ENCODE assay signal across 21 mouse cellular contexts in the genomic region with DNA sequence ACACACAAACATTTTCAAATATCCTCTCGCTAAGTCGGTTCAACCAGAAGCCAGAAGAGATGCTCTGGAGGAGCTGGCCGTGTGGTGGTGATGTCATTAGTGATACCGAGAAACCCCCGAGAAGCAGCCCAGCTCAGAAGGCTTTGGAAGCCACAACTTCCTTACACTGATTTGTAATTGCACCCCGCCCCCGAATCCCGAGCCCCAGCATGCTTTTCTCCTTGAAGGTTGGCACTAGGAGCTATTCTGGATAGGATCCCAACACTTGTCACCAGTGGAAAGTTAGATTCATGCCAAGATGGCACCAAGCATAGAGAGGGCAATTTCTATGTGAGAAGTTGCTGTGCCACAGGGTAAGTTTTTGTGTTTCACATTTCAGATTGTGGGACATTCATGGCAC. TPM values are rescaled to one million over a fixed set of nuclear protein-coding genes. Genes with fewer than 3 reads are reported as not detected.
DNase-seq lines count a peak whose midpoint lies in the region; ATAC-seq and TF ChIP-seq lines count a peak whose summit lies in the region.
"Had no signal": no experiment of that assay in that cellular context is flagged by ENCODE, and none has a peak within 500 bp of the region (broad histone marks: within the 10 kb centered on the region; RNA-seq: fewer than 3 reads in every experiment).

No protein-coding gene starts in this region.

- H3K27ac ChIP-seq in forebrain, postnatal 0 days (ENCODE audit: low read depth, low read length), result no peak overlapping the region
- H3K27ac ChIP-seq in forebrain, embryonic 11.5 days (ENCODE audit: low read depth, low read length), result no peak overlapping the region
- H3K27ac ChIP-seq in intestine, embryonic 14.5 days (ENCODE audit: low read depth), result no peak overlapping the region
- no peak overlapping the region for H3K27ac ChIP-seq in intestine, postnatal 0 days (ENCODE audit: low read depth, low read length)
- H3K27ac ChIP-seq: forebrain, embryonic 12.5 days; kidney, postnatal 0 days; liver, embryonic 12.5 days; neural tube, embryonic 15.5 days; stomach, postnatal 0 days had no signal

- no peaks in the 10 kb centered on the region for H3K36me3 ChIP-seq in forebrain, postnatal 0 days (ENCODE audit: insufficient read depth)
- no peaks in the 10 kb centered on the region for H3K36me3 ChIP-seq in forebrain, embryonic 11.5 days (ENCODE audit: control insufficient read depth, insufficient read depth, low read length)
- no peaks in the 10 kb centered on the region for H3K36me3 ChIP-seq in intestine, embryonic 14.5 days (ENCODE audit: control insufficient read depth, insufficient read depth, low read length)
- no peaks in the 10 kb centered on the region for H3K36me3 ChIP-seq in intestine, postnatal 0 days (ENCODE audit: control insufficient read depth, insufficient read depth)
- H3K36me3 ChIP-seq: forebrain, embryonic 12.5 days; limb, embryonic 13.5 days; liver, embryonic 12.5 days; neural tube, embryonic 15.5 days had no signal

- TF ChIP-seq POLR2A in brain, embryonic 14.5 days (IDR thresholded peaks at IDR 0.05; ENCODE audit: borderline replicate concordance, extremely low read depth, insufficient read depth, insufficient read length, poor library complexity, severe bottlenecking), result no peak

- TF ChIP-seq CTCF in forebrain, postnatal 0 days (IDR thresholded peaks at IDR 0.05; ENCODE audit: low read depth), result no peak
- TF ChIP-seq CTCF in intestine, postnatal 0 days (IDR thresholded peaks at IDR 0.05; ENCODE audit: low read depth), result no peak
- TF ChIP-seq CTCF in brain, embryonic 14.5 days (IDR thresholded peaks at IDR 0.05; ENCODE audit: borderline replicate concordance, extremely low read depth, insufficient read depth, insufficient read length), result no peak

- 56% methylated on average over 8 of the region's 8 CpGs for WGBS in forebrain, postnatal 0 days
- 86% methylated on average over 8 of the region's 8 CpGs for WGBS in forebrain, embryonic 11.5 days
- 73% methylated on average over 8 of the region's 8 CpGs for WGBS in intestine, embryonic 14.5 days
- WGBS in intestine, postnatal 0 days, result 77% methylated on average over 8 of the region's 8 CpGs

- H3K27me3 ChIP-seq in forebrain, postnatal 0 days (ENCODE audit: insufficient read depth, low read length), result no peaks in the 10 kb centered on the region
- H3K27me3 ChIP-seq in forebrain, embryonic 11.5 days (ENCODE audit: control insufficient read depth, insufficient read depth, low read length), result no peaks in the 10 kb centered on the region
- H3K27me3 ChIP-seq in intestine, embryonic 14.5 days (replicated peaks; ENCODE audit: control insufficient read depth, insufficient read depth, low read length), result no peaks in the 10 kb centered on the region
- no peaks in the 10 kb centered on the region for H3K27me3 ChIP-seq in intestine, postnatal 0 days (replicated peaks; ENCODE audit: control insufficient read depth, insufficient read depth, low read length)
- H3K27me3 ChIP-seq: forebrain, embryonic 12.5 days; limb, embryonic 13.5 days; neural tube, embryonic 15.5 days had no signal

- H3K9ac ChIP-seq in forebrain, postnatal 0 days, result no peak overlapping the region
- no peak overlapping the region for H3K9ac ChIP-seq in forebrain, embryonic 11.5 days (ENCODE audit: low read length)
- H3K9ac ChIP-seq in intestine, embryonic 14.5 days (ENCODE audit: low read length), result no peak overlapping the region
- no peak overlapping the region for H3K9ac ChIP-seq in intestine, postnatal 0 days (ENCODE audit: low read depth, low read length)
- H3K9ac ChIP-seq: forebrain, embryonic 12.5 days; liver, embryonic 12.5 days; neural tube, embryonic 15.5 days had no signal

- H3K9me3 ChIP-seq in forebrain, postnatal 0 days (ENCODE audit: low read length), result no peaks in the 10 kb centered on the region
- no peaks in the 10 kb centered on the region for H3K9me3 ChIP-seq in forebrain, embryonic 11.5 days (ENCODE audit: control insufficient read depth, low read length)
- H3K9me3 ChIP-seq in intestine, embryonic 14.5 days (ENCODE audit: control insufficient read depth, low read length), result no peaks in the 10 kb centered on the region
- no peaks in the 10 kb centered on the region for H3K9me3 ChIP-seq in intestine, postnatal 0 days (ENCODE audit: control insufficient read depth)
- H3K9me3 ChIP-seq: forebrain, embryonic 12.5 days; limb, embryonic 13.5 days; liver, embryonic 12.5 days; neural tube, embryonic 15.5 days had no signal

- peak; percentile 15 for DNase-seq in adrenal gland, postnatal 14 days
- DNase-seq in adrenal gland, adult 2 months, result no peak
- peak; percentile 60 for DNase-seq in forebrain, postnatal 0 days
- no peak for DNase-seq in forebrain, embryonic 11.5 days (ENCODE audit: low spot score)
- DNase-seq in intestine, embryonic 14.5 days (ENCODE audit: low spot score), result peak; percentile 36
- peak; percentile 71 for DNase-seq in brain, embryonic 14.5 days (ENCODE audit: low read depth)
- DNase-seq: cerebellum, adult 8-10 months; lung, adult 18-20 months; lung, postnatal 10 days; right cerebral cortex, postnatal 14 days; thymus, adult 2 months; thymus, postnatal 4 days had no signal

- no peaks in the 10 kb centered on the region for H3K4me1 ChIP-seq in forebrain, postnatal 0 days (ENCODE audit: insufficient read depth)
- H3K4me1 ChIP-seq in forebrain, embryonic 11.5 days (replicated peaks; ENCODE audit: control insufficient read depth, insufficient read depth, low read length), result peaks cover 13% of the 10 kb centered on the region; the same call in 1 of the 2 replicates
- peaks cover 20% of the 10 kb centered on the region for H3K4me1 ChIP-seq in intestine, embryonic 14.5 days (replicated peaks; ENCODE audit: control insufficient read depth, insufficient read depth, low read length)
- no peaks in the 10 kb centered on the region for H3K4me1 ChIP-seq in intestine, postnatal 0 days (replicated peaks; ENCODE audit: control insufficient read depth, insufficient read depth, low read length)
- H3K4me1 ChIP-seq: liver, embryonic 12.5 days had no signal

- no peak overlapping the region for H3K4me3 ChIP-seq in forebrain, postnatal 0 days (ENCODE audit: low read depth, low read length)
- H3K4me3 ChIP-seq in forebrain, embryonic 11.5 days (ENCODE audit: low read depth, low read length), result no peak overlapping the region
- H3K4me3 ChIP-seq in intestine, embryonic 14.5 days (ENCODE audit: low read depth, low read length), result no peak overlapping the region
- no peak overlapping the region for H3K4me3 ChIP-seq in intestine, postnatal 0 days (ENCODE audit: low read depth, low read length)
- H3K4me3 ChIP-seq: forebrain, embryonic 12.5 days; limb, embryonic 13.5 days; liver, embryonic 12.5 days; neural tube, embryonic 15.5 days had no signal

- no peak overlapping the region for H3K4me2 ChIP-seq in forebrain, postnatal 0 days (ENCODE audit: low read depth)
- H3K4me2 ChIP-seq in forebrain, embryonic 11.5 days (ENCODE audit: low read depth, low read length, severe bottlenecking), result no peak overlapping the region
- H3K4me2 ChIP-seq in intestine, embryonic 14.5 days (ENCODE audit: low read length), result no peak overlapping the region
- no peak overlapping the region for H3K4me2 ChIP-seq in intestine, postnatal 0 days (replicated peaks; ENCODE audit: low read depth)
- H3K4me2 ChIP-seq: forebrain, embryonic 12.5 days; liver, embryonic 12.5 days; midbrain, embryonic 11.5 days; neural tube, embryonic 15.5 days had no signal

- peak; percentile 45; the same call in 1 of the 2 replicates for ATAC-seq in forebrain, postnatal 0 days
- no peak for ATAC-seq in forebrain, embryonic 11.5 days (replicated peaks; ENCODE audit: low FRiP score)
- no peak for ATAC-seq in intestine, embryonic 14.5 days (replicated peaks; ENCODE audit: low FRiP score, low TSS enrichment, low read depth)
- no peak for ATAC-seq in intestine, postnatal 0 days
- ATAC-seq: liver, embryonic 12.5 days had no signal

RNA-seq across cellular contexts. Expression of a gene that starts 29.4 kb away (rescaled TPM):
- total RNA-seq in adrenal gland, postnatal 14 days (2021), result 0.74 and 1.0 TPM in 2 replicates
- total RNA-seq in adrenal gland, adult 2 months (2021), result under 1 TPM in 1 of 2 experiments, not detected in 1; 0.10 TPM
- 0.10 and 0.16 TPM in 2 replicates for polyA plus RNA-seq in adrenal gland, adult 2 months (2012; rRNA removed)
- 216 and 297 TPM in 2 replicates for total RNA-seq in forebrain, postnatal 0 days (2014; rRNA removed)
- 245 and 288 TPM in 2 replicates for polyA plus RNA-seq in forebrain, postnatal 0 days (2015; fragmentation: Nextera tagmentation; extraction: Ambion mirVana)
- 568 and 596 TPM in 2 replicates for polyA plus RNA-seq in forebrain, embryonic 11.5 days (2014; fragmentation: Nextera tagmentation; extraction: Ambion mirVana)
- 60.1 and 72.7 TPM in 2 replicates for polyA plus RNA-seq in intestine, embryonic 14.5 days (2014; fragmentation: Nextera tagmentation; extraction: Ambion mirVana)
- polyA plus RNA-seq in intestine, postnatal 0 days (2015; fragmentation: Nextera tagmentation; extraction: Ambion mirVana), result 4.7 and 4.9 TPM in 2 replicates
- 238 and 273 TPM in 2 replicates for polyA plus RNA-seq in brain, embryonic 14.5 days (2012; rRNA removed)
- total RNA-seq: granulocyte monocyte progenitor cell, adult 5-6 weeks had no signal

Comparison
In these comparisons a context has a peak if more than half of its experiments do, and no peak if none do; other contexts are left out.
1. DNase-seq: peak in adrenal gland, postnatal 14 days (single experiment), forebrain, postnatal 0 days (single experiment), intestine, embryonic 14.5 days (single experiment) and brain, embryonic 14.5 days (single experiment); none in adrenal gland, adult 2 months (single experiment) and forebrain, embryonic 11.5 days (single experiment).
2. RNA of a gene that starts 29.4 kb away (polyA plus RNA-seq): 568 to 596 TPM in forebrain, embryonic 11.5 days, 245 to 288 TPM in forebrain, postnatal 0 days, 238 to 273 TPM in brain, embryonic 14.5 days and 60.1 to 72.7 TPM in intestine, embryonic 14.5 days; 4.7 to 4.9 TPM in intestine, postnatal 0 days and 0.10 to 0.16 TPM in adrenal gland, adult 2 months; every median in the first group is over 10 times any median in the second.